Mouse (Mus musculus) neutrophil, adult 5-6 weeks (primary cell): ENCODE results near the gene Gdap2. TPM values are rescaled to one million over a fixed set of nuclear protein-coding genes. Genes with fewer than 3 reads are reported as not detected.

Experiments used
- ATAC-seq: fragments of 151-379, 151-347 bp; 2 replicates; pipeline ENCODE4 v1.8.0; 2017; ENCODE audit warnings: mild to moderate bottlenecking, moderate TSS enrichment; ENCODE audit not compliant: insufficient number of reproducible peaks, poor library complexity, low FRiP score, severe bottlenecking; ENCODE audit errors: extremely low read depth
- total RNA-seq: library from RNA; stranded (forward); fragments of 200-1000 nt; gene quantifications from 2 replicates; pipeline ENCODE4 v1.2.3, GENCODE M21; 2017

The Gdap2 gene
- total RNA-seq, 1 experiment from 2014 or later: 52.6 TPM

GRCm38 (mm10) chr3:100236725-100237436 is 74.7 kb downstream of the Gdap2 start:
- ATAC-seq: no peak

GRCm38 (mm10) chr3:100242230-100242629 is 80.0 kb downstream of the Gdap2 start:
- no peak for ATAC-seq

- ATAC-seq: no peak
Measured at GRCm38 (mm10) chr3:100246286-100246825, 84.2 kb downstream of the Gdap2 start.

Other genes starting within 250 kb of the Gdap2 start
- 83.7 and 97.2 TPM in 2 replicates for gene Wdr3, start within 50 bp of the Gdap2 start, total RNA-seq